Mouse (Mus musculus) WW6 (cell line): ENCODE results near the gene E130309D02Rik.
A peak's percentile ranks its signal among the peaks of the same experiment; 100 is the strongest.

Experiments used
- DNase-seq: peaks from one replicate; pipeline ENCODE4 v3.0.0-alpha.2; 2013; ENCODE audit warnings: low read depth, low spot score

E130309D02Rik gene

DNA sequence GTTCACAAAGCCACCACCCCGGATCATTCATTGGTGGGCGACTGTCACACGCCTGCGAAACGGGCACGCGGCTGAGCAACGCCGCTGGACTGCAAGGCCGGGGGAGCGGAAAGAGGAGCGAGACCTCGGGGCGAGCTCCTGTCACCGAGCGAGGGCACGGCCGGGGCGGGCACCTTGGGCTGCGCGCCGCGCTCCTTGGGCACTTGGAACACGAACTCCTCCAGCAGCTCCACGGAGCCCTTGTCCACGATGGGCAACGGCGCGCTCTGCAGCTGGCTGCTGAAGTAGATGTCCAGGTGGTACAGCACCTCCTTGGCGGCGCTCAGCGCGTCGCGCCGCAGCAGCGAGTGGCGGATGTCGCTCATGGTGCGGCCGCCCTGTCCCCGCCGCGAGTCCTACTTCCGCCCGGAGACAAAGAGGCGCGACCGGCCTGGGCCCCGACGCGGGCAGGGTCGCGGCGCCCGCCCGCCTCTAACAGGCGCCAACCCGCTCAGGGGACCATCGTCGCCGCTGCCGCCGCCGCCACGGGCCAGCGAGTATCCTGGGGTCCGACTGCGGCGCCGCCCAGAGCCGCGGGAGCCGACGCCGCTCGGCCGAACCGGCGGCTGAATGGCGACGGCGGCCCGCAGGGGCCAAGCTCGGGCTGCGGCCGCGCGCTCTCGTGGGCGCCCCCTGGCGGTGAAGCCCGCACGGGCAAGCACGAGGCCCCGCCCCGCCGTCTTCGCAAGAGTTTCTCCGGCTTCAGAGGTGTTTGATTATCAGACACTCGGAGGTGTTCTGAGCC is at the start of gene E130309D02Rik:
E130309D02Rik (minus strand) TSS at position 631 of the 784 bp plus-strand sequence.
- DNase-seq: peak; percentile 54

DNA sequence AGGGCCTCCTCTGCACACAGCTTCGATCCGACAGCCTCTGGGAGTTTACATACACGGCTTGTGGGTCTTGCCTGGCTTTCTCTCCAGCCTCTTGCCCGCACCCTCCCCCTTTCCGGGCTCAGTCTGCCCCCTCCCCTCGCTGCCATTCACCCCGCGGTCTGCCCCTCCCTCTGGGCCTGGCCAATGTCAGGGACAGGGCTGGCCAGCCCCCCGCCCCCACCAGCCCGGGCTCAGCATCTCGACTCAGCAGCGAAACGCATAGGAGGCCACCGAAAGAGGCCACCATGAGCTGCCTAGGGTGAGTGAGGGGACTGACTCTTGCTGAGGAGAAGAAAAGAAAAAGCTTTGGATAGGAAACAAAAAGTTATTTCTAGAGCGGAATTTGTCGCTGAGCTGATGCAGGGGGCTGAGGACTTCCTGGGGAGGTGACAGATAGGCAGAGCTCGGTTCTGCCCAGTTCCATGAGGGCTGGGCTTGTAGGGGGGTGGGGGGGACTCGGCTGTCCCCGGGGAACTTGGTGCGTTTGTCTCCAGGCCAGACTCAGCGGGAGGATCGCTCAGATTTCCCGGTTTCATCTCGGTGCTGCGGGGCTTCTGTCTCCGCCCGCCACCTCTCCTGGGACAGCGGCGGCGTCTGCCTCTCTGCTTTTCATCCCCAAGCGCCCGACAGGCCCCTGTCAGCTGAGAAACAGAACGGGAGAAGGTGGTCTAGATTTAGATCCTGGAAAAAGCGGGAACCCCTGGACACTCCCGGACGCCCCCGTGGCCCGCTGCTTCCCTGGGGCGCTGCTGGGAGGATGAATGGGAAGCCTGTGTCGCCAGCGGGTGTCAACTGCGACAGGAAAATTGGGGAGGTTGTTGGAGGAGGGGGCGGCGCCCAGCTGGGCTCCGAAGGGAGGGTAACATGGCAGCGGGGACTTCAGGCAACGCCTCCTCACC is 48.8 kb upstream of the E130309D02Rik start:
- DNase-seq: no peak

GRCm38 (mm10) chr5:143361428-143361827 is 46.3 kb upstream of the E130309D02Rik start:
- DNase-seq: no peak

DNA sequence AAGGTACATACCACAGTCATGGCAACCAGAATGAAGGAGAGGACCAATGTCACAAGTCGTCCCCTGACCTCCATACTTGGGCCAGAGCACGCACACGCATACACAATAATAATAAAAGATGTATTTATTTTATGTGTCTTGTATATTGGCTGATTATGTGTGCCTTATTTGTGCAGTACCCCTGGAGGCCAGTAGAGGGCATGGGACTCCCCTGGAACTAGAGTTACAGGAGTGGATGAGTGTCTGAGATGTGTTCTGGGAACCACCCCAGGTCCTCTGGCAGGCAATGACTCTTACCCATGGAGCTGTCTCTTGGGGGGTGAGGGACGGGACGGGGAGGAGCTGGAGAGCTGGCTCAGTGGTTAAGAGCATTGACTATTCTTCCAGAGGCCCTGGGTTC is 44.8 kb upstream of the E130309D02Rik start:
- no peak for DNase-seq

DNA sequence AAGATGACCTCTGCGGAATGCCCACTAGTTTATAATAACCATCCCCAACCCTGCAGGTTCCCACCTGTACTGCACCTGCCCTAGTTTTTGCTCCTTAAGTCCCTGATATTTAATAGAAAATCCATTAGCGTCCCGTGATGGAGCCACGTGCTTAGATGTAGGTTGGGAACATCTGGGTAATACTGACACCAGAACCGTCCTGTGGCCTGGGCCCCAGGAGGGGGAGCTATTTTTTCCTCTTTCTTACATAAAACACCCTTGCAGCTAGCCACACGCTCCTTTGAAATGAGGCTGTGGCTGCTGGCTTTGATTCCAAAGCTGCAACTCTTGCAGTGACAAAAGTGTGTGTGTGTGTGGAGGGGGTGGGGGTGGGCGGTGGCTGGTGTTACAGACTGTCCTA is 44.1 kb upstream of the E130309D02Rik start:
- DNase-seq: no peak

- no peak for DNase-seq
Measured at GRCm38 (mm10) chr5:143357564-143357963, 42.4 kb upstream of the E130309D02Rik start.

DNA sequence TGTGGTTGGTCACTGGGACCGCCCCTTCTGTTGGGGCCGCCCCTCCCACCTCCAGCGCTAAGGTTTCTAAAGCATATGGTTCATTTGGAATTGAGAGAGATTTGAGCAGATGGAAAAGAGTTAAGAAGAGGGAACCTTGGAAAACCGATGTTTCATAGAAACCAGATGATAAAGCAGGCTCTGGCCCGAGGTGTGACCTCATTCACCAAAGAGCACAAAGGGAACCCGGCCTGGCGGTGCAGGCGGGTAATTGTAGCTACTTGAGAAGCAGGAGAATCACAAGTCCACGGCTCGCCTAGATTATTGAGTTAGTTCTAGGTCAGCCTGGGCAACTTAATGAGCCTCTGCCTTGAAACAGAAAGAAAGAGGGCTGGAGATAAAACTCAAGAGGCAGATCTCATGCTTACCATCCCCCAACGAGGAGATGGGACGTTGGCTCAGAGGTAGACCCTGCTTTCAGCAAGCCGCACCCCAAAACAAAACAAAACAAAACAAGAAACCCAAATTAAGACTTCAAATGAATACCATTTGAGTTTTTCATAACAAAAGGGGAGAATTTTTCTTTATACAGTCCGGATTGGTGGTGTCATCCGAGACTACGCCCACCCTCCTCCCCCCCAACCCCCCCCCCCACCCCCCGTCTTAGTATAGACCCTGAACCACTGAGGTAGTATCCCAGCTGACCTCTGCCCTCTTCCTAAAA is 41.7 kb upstream of the E130309D02Rik start, which contains the start of gene Grid2ip:
Grid2ip (plus strand) TSS at position 653 of the 703 bp plus-strand sequence.
- no peak for DNase-seq

DNA sequence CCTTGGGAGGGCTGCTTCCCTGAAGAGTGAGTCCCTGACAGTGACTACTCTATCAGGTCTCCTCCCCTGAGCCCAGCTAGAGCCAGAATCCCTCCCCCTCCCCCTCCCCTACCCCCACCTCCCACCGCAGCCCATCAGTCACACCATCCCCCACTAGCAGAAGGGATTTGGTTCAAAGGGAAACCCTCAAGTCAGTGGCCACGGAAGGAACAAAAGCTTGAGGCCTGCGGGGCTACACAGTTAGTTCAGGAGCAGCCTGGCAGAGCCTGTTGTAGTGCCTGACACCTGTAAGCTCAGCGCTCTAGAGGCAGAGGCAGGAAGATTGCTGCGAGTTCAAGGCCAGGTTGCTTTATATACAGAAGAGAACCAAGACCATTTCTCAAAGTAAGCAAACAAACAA is 40.9 kb upstream of the E130309D02Rik start:
- DNase-seq: no peak

DNA sequence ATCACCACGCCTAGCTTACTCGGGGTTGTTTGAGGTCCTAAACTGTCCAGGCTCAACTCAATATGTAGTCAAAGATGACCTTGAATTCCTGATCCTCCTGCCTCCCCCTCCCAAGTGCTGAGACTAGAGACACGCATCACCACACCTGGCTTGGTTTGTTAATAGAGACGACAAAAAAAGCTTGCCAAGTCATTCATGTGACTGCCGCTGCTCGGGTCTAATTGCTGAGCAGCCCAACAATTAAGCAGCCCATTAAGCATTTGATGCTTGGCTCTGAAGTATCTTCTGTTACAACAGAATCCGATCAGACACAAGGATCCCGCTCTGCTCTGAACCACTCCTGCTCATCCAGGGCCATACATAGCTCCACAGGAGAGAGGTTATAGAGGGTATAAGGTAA is 31.2 kb upstream of the E130309D02Rik start:
- no peak for DNase-seq

DNA sequence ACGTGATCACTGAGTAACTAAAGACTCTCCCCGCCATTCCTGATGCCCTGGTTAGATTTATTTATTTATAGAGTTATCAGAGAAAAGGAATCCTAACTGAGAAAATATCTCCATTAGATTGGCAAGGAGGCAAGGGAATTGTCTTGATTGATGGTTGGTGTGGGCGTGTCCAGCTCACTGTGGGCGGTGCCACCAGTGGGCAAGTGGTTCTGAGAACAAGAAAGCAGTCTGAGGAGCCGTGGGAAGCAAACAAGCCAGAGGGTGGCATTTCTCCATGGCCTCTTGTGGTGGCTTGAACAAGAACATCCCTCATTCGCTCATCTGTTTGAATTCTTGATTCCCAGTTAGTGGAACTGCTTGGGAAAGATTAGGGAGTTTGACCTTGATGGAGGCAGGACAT is 24.4 kb upstream of the E130309D02Rik start:
- DNase-seq: no peak

DNA sequence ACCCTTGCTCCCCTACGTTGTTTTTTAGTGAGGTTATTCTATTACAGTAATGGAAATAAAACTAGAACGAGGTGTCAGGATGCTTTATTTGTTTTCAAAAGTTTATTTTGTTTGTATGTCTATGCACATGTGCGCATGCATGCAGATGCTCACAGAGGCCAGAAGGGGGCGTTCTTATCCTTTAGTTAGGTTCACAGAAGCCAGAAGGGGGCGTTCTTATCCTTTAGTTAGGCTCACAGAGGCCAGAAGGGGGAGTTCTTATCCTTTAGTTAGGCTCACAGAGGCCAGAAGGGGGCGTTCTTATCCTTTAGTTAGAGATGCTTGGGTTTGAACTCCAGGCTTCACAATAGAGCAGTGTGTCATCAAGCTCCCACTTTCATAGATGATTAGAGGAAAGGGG is 21.4 kb upstream of the E130309D02Rik start:
- no peak for DNase-seq

DNA sequence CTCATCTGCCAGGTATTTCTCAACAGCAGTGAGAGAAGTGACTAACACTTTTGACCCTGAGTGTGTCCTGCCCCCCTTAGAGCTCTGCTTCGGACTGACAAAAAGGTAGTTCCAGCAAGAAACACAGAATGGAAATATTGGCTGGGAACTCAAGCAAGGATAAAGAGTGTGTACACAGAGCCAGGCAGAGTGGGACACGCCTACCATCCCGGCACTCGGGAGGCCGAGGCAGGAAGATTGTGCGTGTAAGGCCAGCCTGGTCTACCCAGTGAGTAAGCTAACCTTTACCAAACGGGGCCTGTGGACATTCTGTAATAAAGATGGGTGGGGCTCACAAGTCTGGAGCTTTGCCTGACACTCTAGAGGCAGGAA is 19.9 kb upstream of the E130309D02Rik start:
- no peak for DNase-seq

- no peak for DNase-seq
Measured at GRCm38 (mm10) chr5:143334418-143335088, 19.4 kb upstream of the E130309D02Rik start.

DNA sequence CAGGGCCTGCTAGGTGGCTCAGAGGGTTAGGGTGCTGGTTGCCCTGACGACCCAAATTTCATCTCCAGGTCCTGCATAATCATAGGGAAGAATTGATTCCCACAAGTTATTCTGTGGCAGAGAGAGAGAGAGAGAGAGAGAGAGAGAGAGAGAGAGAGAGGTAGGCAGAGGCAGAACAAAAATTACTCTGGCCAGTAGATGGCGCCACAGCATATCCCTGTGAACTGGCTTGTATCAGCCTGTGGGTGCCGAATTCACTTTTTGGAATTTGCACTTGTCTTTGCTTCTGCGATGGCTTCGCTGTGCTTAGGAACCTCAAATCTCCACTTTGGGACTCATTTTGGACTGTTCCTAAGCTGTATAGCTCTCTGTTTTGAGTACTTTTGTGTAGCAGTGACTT is 18.7 kb upstream of the E130309D02Rik start:
- no peak for DNase-seq

DNA sequence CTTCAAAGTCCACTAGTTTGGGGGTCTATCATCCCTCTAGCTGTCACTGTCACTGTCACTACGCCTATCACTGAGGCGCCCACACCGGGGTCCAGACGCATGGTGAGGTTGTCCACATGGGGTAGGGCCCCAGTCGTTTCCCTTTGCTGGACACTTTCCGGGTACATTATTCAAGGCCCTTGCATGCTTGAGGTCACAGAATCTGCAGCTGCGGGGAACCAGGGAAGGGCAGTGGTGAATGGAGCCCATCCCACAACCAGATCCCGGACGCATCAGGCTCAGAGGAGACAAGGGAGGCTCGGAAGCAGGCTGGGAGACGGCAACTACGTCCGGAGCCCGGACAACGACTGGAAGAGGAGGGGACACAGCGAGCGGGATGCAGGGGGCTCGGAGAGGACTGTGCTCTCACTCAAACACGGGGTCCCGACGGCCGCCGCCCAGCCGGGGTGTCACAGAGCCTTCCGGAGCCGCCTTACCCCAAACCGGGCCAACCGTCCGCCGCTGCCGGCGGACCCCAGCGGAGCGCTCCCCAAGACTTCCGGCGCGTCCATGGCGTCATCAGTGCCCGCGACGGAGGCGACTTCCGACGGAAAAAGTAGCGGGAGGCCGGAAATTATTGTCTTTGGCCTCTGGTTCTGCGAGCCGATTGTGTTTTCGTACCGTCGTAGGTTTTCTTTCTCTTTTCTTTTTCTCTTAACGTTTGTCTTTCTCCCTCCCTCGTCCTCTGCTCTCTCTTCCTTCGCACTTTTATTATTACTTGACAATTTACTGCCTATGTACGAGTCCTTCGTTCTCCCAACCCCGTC is 13.7 kb upstream of the E130309D02Rik start, which contains the start of gene Zdhhc4:
Zdhhc4 (minus strand) TSS at position 567 of the 806 bp plus-strand sequence.
- DNase-seq: peak; percentile 62

DNA sequence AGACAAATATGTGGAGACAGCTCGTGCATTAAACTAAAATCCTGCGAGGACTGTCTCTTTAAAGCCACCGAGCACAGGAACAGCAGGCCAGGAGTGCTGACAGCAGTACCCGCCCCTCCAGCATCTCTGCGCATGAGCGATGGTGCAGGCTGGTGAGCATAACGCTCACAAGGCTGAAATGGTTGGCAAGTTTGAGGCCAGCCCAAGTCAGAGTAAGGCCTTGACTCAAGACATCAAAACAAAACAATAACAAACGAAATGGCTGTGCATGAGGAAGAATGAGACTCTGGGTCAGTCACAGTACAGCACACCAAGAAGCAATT is 2.1 kb upstream of the E130309D02Rik start:
- no peak for DNase-seq

DNA sequence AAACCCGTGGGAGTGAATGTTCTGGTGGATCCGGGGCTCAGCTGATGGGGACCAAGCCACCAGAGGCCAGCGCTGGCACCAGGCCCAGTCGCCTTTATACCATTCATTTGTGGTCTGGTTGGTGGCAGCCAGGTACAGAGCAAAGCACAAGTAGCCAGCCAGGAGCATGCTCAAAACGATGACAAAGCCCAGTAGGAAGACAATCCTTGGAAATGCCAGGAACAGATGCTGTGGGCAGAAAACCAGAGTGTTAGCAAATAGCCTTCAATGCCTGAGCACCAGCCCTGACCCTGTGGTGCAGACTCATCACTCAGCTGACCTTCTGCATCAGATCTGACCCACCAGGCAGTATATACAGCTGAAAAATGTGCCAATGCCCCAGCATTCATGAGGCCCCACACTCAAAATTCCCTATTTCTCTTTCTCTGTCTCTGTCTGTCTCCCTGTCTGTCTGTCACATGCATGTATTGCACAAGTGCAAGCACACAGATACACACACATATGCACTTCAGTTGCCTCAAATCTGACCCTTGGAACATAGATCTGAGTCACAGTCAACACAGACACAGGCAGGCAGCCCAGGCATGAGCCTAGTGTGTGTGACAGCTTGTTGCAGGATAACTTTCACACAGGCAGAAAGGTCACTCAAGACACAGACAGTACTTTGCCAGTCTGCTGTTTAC is 1.6 kb upstream of the E130309D02Rik start:
- DNase-seq: no peak

DNA sequence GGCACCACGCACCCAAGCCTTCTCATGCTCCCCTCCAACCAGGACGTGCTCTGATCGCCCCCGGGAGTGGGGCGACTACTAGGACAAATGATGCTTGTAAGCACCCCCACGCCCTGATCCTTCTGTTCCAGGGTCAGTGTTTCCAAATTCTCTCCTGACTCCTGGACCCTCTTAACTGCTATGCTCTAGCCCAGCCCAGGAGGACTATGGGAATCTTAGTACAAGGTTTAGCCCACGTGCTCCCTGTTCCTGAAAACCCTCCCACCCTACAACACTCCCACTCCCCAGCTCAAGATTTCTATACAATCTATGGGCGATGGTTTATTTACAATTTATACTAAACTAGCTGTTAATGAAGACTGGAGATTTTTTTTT is 341 bp upstream of the E130309D02Rik start:
- no peak for DNase-seq

DNA sequence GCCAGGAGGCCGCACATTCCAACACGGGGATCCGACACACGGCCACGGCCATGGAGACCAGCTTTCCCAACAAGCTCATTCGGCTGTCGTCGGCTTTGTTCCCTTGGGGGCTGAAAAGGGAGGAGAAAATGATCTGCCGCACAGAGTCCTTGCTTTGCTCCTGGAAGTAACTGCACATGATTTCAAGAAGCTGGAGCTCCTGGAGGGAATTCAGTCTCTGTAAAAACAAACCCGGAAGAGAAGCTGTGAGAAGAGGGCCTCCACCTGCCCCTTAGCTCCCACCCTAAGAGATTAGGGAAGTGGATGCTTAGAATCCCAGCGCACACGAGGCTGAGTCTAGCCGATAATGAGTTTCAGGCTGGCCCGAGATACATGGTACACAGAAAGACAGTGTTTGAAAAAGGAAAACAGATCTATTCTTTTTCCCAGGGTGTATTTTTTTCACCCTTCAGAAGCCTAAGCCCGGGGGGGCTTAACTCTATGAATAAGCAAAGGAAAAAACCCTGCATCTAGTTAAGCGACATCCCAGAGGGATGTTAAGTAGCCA is 904 bp downstream of the E130309D02Rik start:
- DNase-seq: no peak

DNA sequence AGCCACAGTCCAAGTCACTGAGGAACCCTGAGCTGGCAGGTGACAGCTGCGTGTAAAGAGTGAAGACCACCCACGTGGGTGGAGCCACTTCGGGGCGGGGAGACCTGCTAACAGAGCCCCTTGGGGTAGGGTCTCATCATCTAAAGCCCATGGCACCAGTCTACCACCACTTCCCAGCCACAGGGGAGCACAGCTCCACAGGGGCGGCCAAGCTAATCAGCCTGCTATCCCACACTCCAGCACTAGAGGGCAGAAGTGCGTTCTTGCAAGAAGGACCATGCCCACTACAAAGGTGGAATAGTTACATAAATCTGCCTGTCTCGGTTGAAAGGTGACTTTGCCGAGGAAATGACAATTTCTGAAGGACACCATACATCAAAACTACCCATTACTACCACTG is 3.3 kb downstream of the E130309D02Rik start:
- DNase-seq: peak; percentile 80
